Mouse (Mus musculus): ENCODE measurements around the gene Arid3a. TPM values are rescaled to one million over a fixed set of nuclear protein-coding genes. Genes with fewer than 3 reads are reported as not detected.
A peak's percentile ranks its signal among the peaks of the same experiment; 100 is the strongest.

Arid3a gene
- polyA plus RNA-seq, 1 experiment from 2014 or later: 8.3 TPM

- peak overlapping the region; percentile 96 for H3K9ac ChIP-seq
- peaks cover 34% of the 10 kb centered on the region for H3K36me3 ChIP-seq
- WGBS: 22% methylated on average over 9 of the region's 9 CpGs
- H3K9me3 ChIP-seq (replicated peaks): no peaks in the 10 kb centered on the region
- peak overlapping the region; percentile 98 for H3K27ac ChIP-seq (ENCODE audit: poor library complexity, severe bottlenecking)
- H3K27me3 ChIP-seq (replicated peaks): 0 out of 2 replicates have a peak, but pooled peaks cover 2% of the 10 kb centered on the region
- ATAC-seq (ENCODE audit: insufficient number of reproducible peaks, low FRiP score): no peak
- H3K4me1 ChIP-seq (replicated peaks): peaks cover 67% of the 10 kb centered on the region
- peak overlapping the region; percentile 94 for H3K4me3 ChIP-seq
- H3K4me2 ChIP-seq: peak overlapping the region; percentile 80
Measured at GRCm38 (mm10) chr10:79928907-79929701, 2.3 kb downstream of the Arid3a start.

GRCm38 (mm10) chr10:79929967-79930825 is 3.4 kb downstream of the Arid3a start:
- Histone ChIP-seq H3K27ac (ENCODE audit: poor library complexity, severe bottlenecking) (peak overlapping the region; percentile 98), H3K9ac (peak overlapping the region; percentile 96; the same call in 1 of the 2 replicates), H3K27me3 (replicated peaks) (no peaks in the 10 kb centered on the region), H3K9me3 (replicated peaks) (no peaks in the 10 kb centered on the region), H3K4me1 (replicated peaks) (peaks cover 78% of the 10 kb centered on the region), H3K4me3 (no peak overlapping the region), H3K36me3 (peaks cover 40% of the 10 kb centered on the region), H3K4me2 (peak overlapping the region; percentile 80; the same call in 1 of the 2 replicates)
- WGBS: 87% methylated on average over 18 of the region's 18 CpGs
- ATAC-seq (ENCODE audit: insufficient number of reproducible peaks, low FRiP score): no peak

- no peak overlapping the region for H3K9ac ChIP-seq
- 87% methylated on average over 16 of the region's 16 CpGs for WGBS
- ATAC-seq (ENCODE audit: insufficient number of reproducible peaks, low FRiP score): no peak
Measured at GRCm38 (mm10) chr10:79930826-79931186, 4.0 kb downstream of the Arid3a start.

GRCm38 (mm10) chr10:79931797-79932196 is 5.0 kb downstream of the Arid3a start:
- H3K36me3 ChIP-seq: peaks cover 43% of the 10 kb centered on the region
- peak overlapping the region; percentile 49; the same call in 1 of the 2 replicates for H3K4me2 ChIP-seq
- H3K9me3 ChIP-seq (replicated peaks): no peaks in the 10 kb centered on the region
- peaks cover 82% of the 10 kb centered on the region for H3K4me1 ChIP-seq (replicated peaks)
- no peak overlapping the region for H3K27ac ChIP-seq (ENCODE audit: poor library complexity, severe bottlenecking)
- no peak overlapping the region for H3K4me3 ChIP-seq
- H3K9ac ChIP-seq: no peak overlapping the region
- no peak for ATAC-seq (ENCODE audit: insufficient number of reproducible peaks, low FRiP score)
- no peaks in the 10 kb centered on the region for H3K27me3 ChIP-seq (replicated peaks)
- 78% methylated on average over 9 of the region's 9 CpGs for WGBS

More at GRCm38 (mm10) chr10:79930826-79931186, 4.0 kb downstream of the Arid3a start:
- H3K9me3 ChIP-seq (replicated peaks): no peaks in the 10 kb centered on the region
- peaks cover 43% of the 10 kb centered on the region for H3K36me3 ChIP-seq
- H3K27me3 ChIP-seq (replicated peaks): no peaks in the 10 kb centered on the region
- H3K4me2 ChIP-seq: no peak overlapping the region
- peaks cover 80% of the 10 kb centered on the region for H3K4me1 ChIP-seq (replicated peaks)
- no peak overlapping the region for H3K4me3 ChIP-seq
- no peak overlapping the region for H3K27ac ChIP-seq (ENCODE audit: poor library complexity, severe bottlenecking)

GRCm38 (mm10) chr10:79932736-79933135 is 5.9 kb downstream of the Arid3a start:
- ATAC-seq (ENCODE audit: insufficient number of reproducible peaks, low FRiP score): peak; percentile 17; the same call in 1 of the 2 replicates
- Histone ChIP-seq H3K27ac (ENCODE audit: poor library complexity, severe bottlenecking) (peak overlapping the region; percentile 75), H3K4me1 (replicated peaks) (peaks cover 91% of the 10 kb centered on the region), H3K9me3 (replicated peaks) (no peaks in the 10 kb centered on the region), H3K9ac (peak overlapping the region; percentile 46), H3K4me3 (0 out of 2 replicates have a peak overlapping the region, but pooled peaks have one; percentile 4), H3K4me2 (peak overlapping the region; percentile 49), H3K36me3 (peaks cover 48% of the 10 kb centered on the region), H3K27me3 (replicated peaks) (no peaks in the 10 kb centered on the region)
- 10% methylated on average over 8 of the region's 8 CpGs for WGBS

GRCm38 (mm10) chr10:79933145-79933679 is 6.4 kb downstream of the Arid3a start:
- 50% methylated on average over 9 of the region's 9 CpGs for WGBS
- ATAC-seq (ENCODE audit: insufficient number of reproducible peaks, low FRiP score): no peak
- Histone ChIP-seq H3K27ac (ENCODE audit: poor library complexity, severe bottlenecking) (peak overlapping the region; percentile 75), H3K36me3 (peaks cover 53% of the 10 kb centered on the region), H3K4me3 (0 out of 2 replicates have a peak overlapping the region, but pooled peaks have one; percentile 4), H3K4me2 (peak overlapping the region; percentile 49), H3K4me1 (replicated peaks) (peaks cover 96% of the 10 kb centered on the region), H3K9ac (peak overlapping the region; percentile 46), H3K9me3 (replicated peaks) (no peaks in the 10 kb centered on the region), H3K27me3 (replicated peaks) (no peaks in the 10 kb centered on the region)

- H3K4me2 ChIP-seq: 0 out of 2 replicates have a peak overlapping the region, but pooled peaks have one; percentile 49
- no peak for ATAC-seq (ENCODE audit: insufficient number of reproducible peaks, low FRiP score)
- no peaks in the 10 kb centered on the region for H3K27me3 ChIP-seq (replicated peaks)
- H3K9ac ChIP-seq: 0 out of 2 replicates have a peak overlapping the region, but pooled peaks have one; percentile 46
- H3K4me1 ChIP-seq (replicated peaks): peaks cover 97% of the 10 kb centered on the region
- H3K27ac ChIP-seq (ENCODE audit: poor library complexity, severe bottlenecking): peak overlapping the region; percentile 75; the same call in 1 of the 2 replicates
- WGBS: 75% methylated on average over 6 of the region's 6 CpGs
- H3K9me3 ChIP-seq (replicated peaks): no peaks in the 10 kb centered on the region
- no peak overlapping the region for H3K4me3 ChIP-seq
- peaks cover 55% of the 10 kb centered on the region for H3K36me3 ChIP-seq
Measured at GRCm38 (mm10) chr10:79933861-79934260, 7.0 kb downstream of the Arid3a start.

GRCm38 (mm10) chr10:79934272-79934721 is 7.5 kb downstream of the Arid3a start:
- H3K27ac ChIP-seq (ENCODE audit: poor library complexity, severe bottlenecking): 0 out of 2 replicates have a peak overlapping the region, but pooled peaks have one; percentile 3
- peaks cover 59% of the 10 kb centered on the region for H3K36me3 ChIP-seq
- no peaks in the 10 kb centered on the region for H3K9me3 ChIP-seq (replicated peaks)
- no peaks in the 10 kb centered on the region for H3K27me3 ChIP-seq (replicated peaks)
- no peak overlapping the region for H3K9ac ChIP-seq
- ATAC-seq (ENCODE audit: insufficient number of reproducible peaks, low FRiP score): peak; percentile 51
- H3K4me2 ChIP-seq: no peak overlapping the region
- peaks cover 96% of the 10 kb centered on the region for H3K4me1 ChIP-seq (replicated peaks)
- WGBS: 58% methylated on average over 13 of the region's 13 CpGs
- H3K4me3 ChIP-seq: no peak overlapping the region

- H3K9ac ChIP-seq: no peak overlapping the region
Measured at GRCm38 (mm10) chr10:79934794-79935569, 8.1 kb downstream of the Arid3a start.

More at GRCm38 (mm10) chr10:79934794-79935569, 8.1 kb downstream of the Arid3a start:
- Histone ChIP-seq H3K27ac (ENCODE audit: poor library complexity, severe bottlenecking) (0 out of 2 replicates have a peak overlapping the region, but pooled peaks have one; percentile 3), H3K4me1 (replicated peaks) (peaks cover 96% of the 10 kb centered on the region), H3K9me3 (replicated peaks) (no peaks in the 10 kb centered on the region), H3K27me3 (replicated peaks) (no peaks in the 10 kb centered on the region), H3K4me3 (no peak overlapping the region), H3K36me3 (peaks cover 63% of the 10 kb centered on the region), H3K4me2 (no peak overlapping the region)
- 92% methylated on average over 16 of the region's 16 CpGs for WGBS
- ATAC-seq (ENCODE audit: insufficient number of reproducible peaks, low FRiP score): no peak
